Mouse (Mus musculus): ENCODE results near the gene Vwa5b1. TPM values are rescaled to one million over a fixed set of nuclear protein-coding genes. Genes with fewer than 3 reads are reported as not detected.

Gene Vwa5b1
- polyA plus RNA-seq, 1 experiment from 2014 or later, result not detected

- H3K27ac ChIP-seq, result no peak overlapping the region
- H3K4me3 ChIP-seq (ENCODE audit: inconsistent target), result no peak overlapping the region
- H3K79me2 ChIP-seq (ENCODE audit: inconsistent target), result no peaks in the 10 kb centered on the region
- 84% methylated on average over 2 of the region's 2 CpGs for WGBS (ENCODE audit: missing documents)
- no peaks in the 10 kb centered on the region for H3K36me3 ChIP-seq (ENCODE audit: inconsistent target)
Measured at GRCm38 (mm10) chr4:138531761-138532160, 103.9 kb downstream of the Vwa5b1 start.

- Histone ChIP-seq H3K36me3 (ENCODE audit: inconsistent target) (no peaks in the 10 kb centered on the region), H3K4me3 (ENCODE audit: inconsistent target) (no peak overlapping the region), H3K79me2 (ENCODE audit: inconsistent target) (no peaks in the 10 kb centered on the region), H3K27ac (no peak overlapping the region)
- 92% methylated on average over 6 of the region's 6 CpGs for WGBS (ENCODE audit: missing documents)
Measured at GRCm38 (mm10) chr4:138530011-138530410, 105.7 kb downstream of the Vwa5b1 start.

- H3K36me3 ChIP-seq (ENCODE audit: inconsistent target), result no peaks in the 10 kb centered on the region
- H3K4me3 ChIP-seq (ENCODE audit: inconsistent target), result no peak overlapping the region
- 93% methylated on average over 4 of the region's 4 CpGs for WGBS (ENCODE audit: missing documents)
- H3K27ac ChIP-seq, result no peak overlapping the region
- H3K79me2 ChIP-seq (ENCODE audit: inconsistent target), result no peaks in the 10 kb centered on the region
Measured at GRCm38 (mm10) chr4:138525684-138526083, 110.0 kb downstream of the Vwa5b1 start.

- 45% methylated on average over 9 of the region's 9 CpGs for WGBS (ENCODE audit: missing documents)
Measured at GRCm38 (mm10) chr4:138524769-138525168, 110.9 kb downstream of the Vwa5b1 start.

GRCm38 (mm10) chr4:138523775-138524174 is 111.9 kb downstream of the Vwa5b1 start:
- H3K36me3 ChIP-seq (ENCODE audit: inconsistent target), result no peaks in the 10 kb centered on the region
- no peak overlapping the region for H3K4me3 ChIP-seq (ENCODE audit: inconsistent target)

More at GRCm38 (mm10) chr4:138524769-138525168, 110.9 kb downstream of the Vwa5b1 start:
- Histone ChIP-seq H3K27ac (no peak overlapping the region), H3K36me3 (ENCODE audit: inconsistent target) (no peaks in the 10 kb centered on the region), H3K79me2 (ENCODE audit: inconsistent target) (no peaks in the 10 kb centered on the region), H3K4me3 (ENCODE audit: inconsistent target) (no peak overlapping the region)

GRCm38 (mm10) chr4:138522296-138522695 is 113.4 kb downstream of the Vwa5b1 start:
- WGBS (ENCODE audit: missing documents), result 28% methylated on average over 7 of the region's 7 CpGs

More at GRCm38 (mm10) chr4:138523775-138524174, 111.9 kb downstream of the Vwa5b1 start:
- 95% methylated on average over 7 of the region's 7 CpGs for WGBS (ENCODE audit: missing documents)
- Histone ChIP-seq H3K79me2 (ENCODE audit: inconsistent target) (no peaks in the 10 kb centered on the region), H3K27ac (no peak overlapping the region)

GRCm38 (mm10) chr4:138517153-138517789 is 118.4 kb downstream of the Vwa5b1 start:
- no peaks in the 10 kb centered on the region for H3K36me3 ChIP-seq (ENCODE audit: inconsistent target)
- no peak overlapping the region for H3K4me3 ChIP-seq (ENCODE audit: inconsistent target)
- H3K27ac ChIP-seq, result no peak overlapping the region
- H3K79me2 ChIP-seq (ENCODE audit: inconsistent target), result no peaks in the 10 kb centered on the region
- 62% methylated on average over 8 of the region's 9 CpGs for WGBS (ENCODE audit: missing documents)

More at GRCm38 (mm10) chr4:138522296-138522695, 113.4 kb downstream of the Vwa5b1 start:
- Histone ChIP-seq H3K79me2 (ENCODE audit: inconsistent target) (no peaks in the 10 kb centered on the region), H3K4me3 (ENCODE audit: inconsistent target) (no peak overlapping the region), H3K27ac (no peak overlapping the region), H3K36me3 (ENCODE audit: inconsistent target) (no peaks in the 10 kb centered on the region)

- H3K27ac ChIP-seq, result no peak overlapping the region
- H3K79me2 ChIP-seq (ENCODE audit: inconsistent target), result no peaks in the 10 kb centered on the region
- 74% methylated on average over 3 of the region's 3 CpGs for WGBS (ENCODE audit: missing documents)
- H3K4me3 ChIP-seq (ENCODE audit: inconsistent target), result no peak overlapping the region
- no peaks in the 10 kb centered on the region for H3K36me3 ChIP-seq (ENCODE audit: inconsistent target)
Measured at GRCm38 (mm10) chr4:138516448-138516847, 119.2 kb downstream of the Vwa5b1 start.

Other genes starting within 250 kb of the Vwa5b1 start
- not detected in 3 replicates for gene Fam43b, start 239.4 kb downstream of the Vwa5b1 start, polyA plus RNA-seq (2018)
- gene Mul1, start 201.2 kb downstream of the Vwa5b1 start, polyA plus RNA-seq (2018), result 10.2 to 12.2 TPM (median 11.8 TPM) in 3 replicates
- gene Camk2n1, start 181.6 kb downstream of the Vwa5b1 start, polyA plus RNA-seq (2018), result not detected in 3 replicates
- gene Pla2g2c, start 88.9 kb upstream of the Vwa5b1 start, polyA plus RNA-seq (2018), result not detected in 3 replicates
- gene Ubxn10, start 101.3 kb upstream of the Vwa5b1 start, polyA plus RNA-seq (2018), result not detected in 3 replicates
- not detected in 3 replicates for gene Pla2g2f, start 121.7 kb upstream of the Vwa5b1 start, polyA plus RNA-seq (2018)
- gene Pla2g2d, start 139.9 kb upstream of the Vwa5b1 start, polyA plus RNA-seq (2018), result not detected in 3 replicates
- 0.16 to 1.2 TPM (median 0.47 TPM) in 3 replicates for gene Pla2g5, start 227.6 kb upstream of the Vwa5b1 start, polyA plus RNA-seq (2018)
- not detected in 3 replicates for gene Gm13030, start 238.1 kb upstream of the Vwa5b1 start, polyA plus RNA-seq (2018)
- gene Pla2g2e, start 242.1 kb upstream of the Vwa5b1 start, polyA plus RNA-seq (2018), result 1.1 to 3.7 TPM (median 2.6 TPM) in 3 replicates

All from macrophage (primary cell).